Mouse (Mus musculus): ENCODE measurements at regions not wholly inside any gene's neighbourhood (a gene's known extent, or its start where the extent isn't known, plus 50 kb on each side); places are given as distances from the start of the nearest gene placed in this dataset.

DNA sequence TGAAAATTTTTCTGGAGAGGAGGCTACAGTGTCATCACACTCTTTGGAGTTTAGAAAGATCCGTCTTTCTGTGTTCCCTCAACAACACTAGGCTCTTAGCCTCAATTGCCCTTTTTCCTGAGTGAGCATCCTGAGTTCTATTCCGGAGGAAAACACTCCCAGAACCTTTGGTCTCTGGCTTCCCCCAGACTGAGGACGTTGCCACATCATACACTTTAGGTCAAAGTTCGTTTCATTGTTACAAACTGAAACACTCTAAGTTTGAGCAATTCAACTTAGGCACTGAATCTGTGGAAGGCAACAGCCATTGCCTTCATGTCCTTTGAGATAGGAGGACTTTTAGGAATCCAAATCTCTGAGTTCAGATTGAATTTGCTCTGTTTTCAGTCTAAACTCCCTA lies 85.0 kb downstream of the Arl4a start:
- ATAC-seq (ENCODE audit: poor library complexity, severe bottlenecking) = no peak

DNA sequence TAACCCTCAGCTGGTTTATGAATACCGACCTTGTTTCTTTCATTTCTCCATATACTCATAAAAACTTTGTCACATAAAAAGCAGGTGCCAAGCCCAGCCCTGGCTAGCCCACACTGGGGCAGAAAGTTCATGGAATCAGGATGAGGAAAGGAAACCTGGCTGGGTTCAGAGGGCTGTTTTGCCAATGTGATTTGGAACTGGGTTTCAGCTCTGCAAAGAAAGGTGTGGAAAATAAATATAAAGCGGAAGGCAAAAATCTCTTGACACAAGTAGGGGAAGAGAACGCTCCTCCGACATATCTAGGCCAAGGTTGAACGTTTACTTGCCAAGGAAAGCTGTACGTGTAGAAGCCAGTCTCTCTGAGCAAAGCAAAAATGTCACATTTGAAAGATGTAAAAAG lies 85.9 kb downstream of the Arl4a start:
- ATAC-seq (ENCODE audit: poor library complexity, severe bottlenecking) = no peak

DNA sequence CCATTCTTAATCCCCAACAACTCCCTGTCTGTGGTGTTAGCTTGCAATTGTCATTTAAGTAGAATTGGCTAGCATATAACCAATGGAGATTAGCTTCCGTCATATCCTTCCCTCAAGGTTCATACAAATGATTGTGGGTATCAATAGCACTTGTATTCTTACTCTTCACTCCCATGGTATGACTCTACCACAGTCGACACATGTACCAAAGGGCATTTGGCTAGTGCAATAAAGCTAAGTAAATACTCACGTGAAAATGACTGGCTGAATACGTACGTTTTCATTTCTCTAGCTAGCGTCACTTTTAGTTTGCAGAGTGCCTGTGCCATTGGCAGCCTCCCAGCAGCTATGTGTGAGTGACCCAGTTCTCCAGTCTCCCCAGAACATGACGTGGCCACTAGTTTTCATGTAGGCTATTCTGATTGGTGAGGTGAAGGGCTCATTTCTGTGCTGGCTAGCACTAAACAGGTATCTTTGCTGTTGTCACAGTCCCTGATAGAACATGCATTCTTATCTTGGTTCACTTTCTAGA lies 87.5 kb downstream of the Arl4a start:
- no peak for ATAC-seq (ENCODE audit: poor library complexity, severe bottlenecking)

GRCm38 (mm10) chr12:39942910-39943309 lies 94.9 kb downstream of the Arl4a start:
- no peak for ATAC-seq (ENCODE audit: poor library complexity, severe bottlenecking)

DNA sequence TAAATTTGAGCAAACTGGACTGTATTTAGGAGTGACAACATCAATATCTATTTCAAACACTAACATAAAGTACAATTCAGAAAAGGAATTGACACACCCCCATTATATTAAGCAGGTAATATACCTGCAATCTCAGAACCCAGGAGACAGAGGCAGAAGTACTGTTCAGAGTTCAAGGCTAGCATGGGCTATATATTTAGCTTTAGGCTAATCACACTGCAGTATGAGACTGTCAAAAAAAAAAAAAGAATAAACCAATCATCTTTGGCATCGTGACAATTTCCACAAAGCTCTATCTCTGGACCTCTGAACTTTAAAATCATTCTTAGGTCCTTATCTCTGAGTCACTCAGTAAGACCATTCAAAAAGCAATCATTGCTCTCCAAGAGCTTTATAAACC lies 96.7 kb downstream of the Arl4a start:
- ATAC-seq (ENCODE audit: poor library complexity, severe bottlenecking) = no peak

- ATAC-seq (ENCODE audit: poor library complexity, severe bottlenecking) = no peak
Observed at GRCm38 (mm10) chr12:39939017-39939416, 98.8 kb downstream of the Arl4a start.

DNA sequence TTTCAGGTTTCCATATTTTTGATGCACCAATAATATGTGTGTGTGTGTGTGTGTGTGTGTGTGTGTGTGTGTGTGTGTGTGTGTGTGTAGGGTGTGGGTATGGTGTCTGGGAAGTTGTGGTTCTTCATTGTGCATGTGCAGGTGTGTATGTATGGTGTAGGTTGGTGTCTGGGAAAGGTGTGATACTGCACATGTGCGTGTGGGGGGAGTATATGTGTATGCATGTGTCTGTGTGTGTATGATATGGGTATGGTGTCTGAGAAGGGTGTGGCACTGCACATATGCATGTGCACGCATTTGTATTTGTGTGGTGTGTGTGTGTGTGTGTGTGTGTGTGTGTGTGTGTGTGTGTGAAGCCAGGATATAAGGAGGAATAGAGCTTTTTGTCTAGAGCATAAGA lies 99.6 kb downstream of the Arl4a start:
- ATAC-seq (ENCODE audit: poor library complexity, severe bottlenecking) = no peak

- no peak for ATAC-seq (ENCODE audit: poor library complexity, severe bottlenecking)
Observed at GRCm38 (mm10) chr12:39936331-39936730, 101.5 kb downstream of the Arl4a start.

GRCm38 (mm10) chr12:39935775-39936174 lies 102.0 kb downstream of the Arl4a start:
- ATAC-seq (ENCODE audit: poor library complexity, severe bottlenecking) = no peak

GRCm38 (mm10) chr12:39934877-39935276 lies 102.9 kb downstream of the Arl4a start:
- ATAC-seq (ENCODE audit: poor library complexity, severe bottlenecking) = no peak

- ATAC-seq (ENCODE audit: poor library complexity, severe bottlenecking) = no peak
Observed at GRCm38 (mm10) chr12:39931251-39931650, 106.6 kb downstream of the Arl4a start.

DNA sequence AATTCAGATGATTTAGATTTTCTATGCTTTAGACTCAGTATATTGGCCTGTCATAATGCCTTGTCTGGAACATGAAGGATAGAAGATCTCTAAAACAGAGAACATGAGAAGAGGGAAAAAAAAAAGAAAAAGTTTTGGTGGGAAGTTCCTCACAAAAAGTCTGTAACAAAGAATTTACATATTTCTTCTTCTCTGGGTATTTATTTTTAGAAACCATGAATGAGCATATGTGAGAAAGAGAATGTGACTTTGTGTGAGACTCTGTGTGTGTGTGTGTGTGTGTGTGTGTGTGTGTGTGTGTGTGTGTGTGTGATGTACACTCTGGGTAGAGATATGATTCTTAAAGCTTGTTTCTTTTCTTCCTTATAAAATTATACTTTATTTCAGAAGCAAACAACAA lies 109.9 kb downstream of the Arl4a start:
- no peak for ATAC-seq (ENCODE audit: poor library complexity, severe bottlenecking)

- no peak for ATAC-seq (ENCODE audit: poor library complexity, severe bottlenecking)
Observed at GRCm38 (mm10) chr12:39927014-39927413, 110.8 kb downstream of the Arl4a start.

- no peak for ATAC-seq (ENCODE audit: poor library complexity, severe bottlenecking)
Observed at GRCm38 (mm10) chr12:39921481-39921880, 116.3 kb downstream of the Arl4a start.

DNA sequence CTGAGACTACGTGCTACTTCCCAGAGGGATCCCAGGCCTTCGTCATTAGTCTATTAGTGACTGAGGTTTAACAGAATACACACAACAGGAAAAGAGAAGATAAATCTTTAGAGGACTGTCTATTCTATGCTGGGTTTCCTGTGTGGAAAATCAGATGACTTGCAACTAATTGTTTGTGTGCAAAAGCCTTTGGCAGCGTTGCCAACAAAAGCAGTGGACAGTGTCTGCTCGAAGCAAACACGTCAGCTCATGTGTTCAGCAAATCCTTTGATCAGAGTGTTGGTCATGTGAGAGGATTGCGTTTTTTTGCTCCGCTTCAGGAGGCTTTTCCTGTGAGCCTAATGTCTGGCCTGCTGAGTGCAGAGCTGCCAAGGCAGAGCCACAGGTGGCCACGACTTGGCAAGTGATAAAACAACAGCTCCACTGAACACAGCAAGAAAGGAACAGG lies 117.3 kb downstream of the Arl4a start:
- no peak for ATAC-seq (ENCODE audit: poor library complexity, severe bottlenecking)

- no peak for ATAC-seq (ENCODE audit: poor library complexity, severe bottlenecking)
Observed at GRCm38 (mm10) chr12:39919909-39920308, 117.9 kb downstream of the Arl4a start.

- ATAC-seq (ENCODE audit: poor library complexity, severe bottlenecking) = no peak
Observed at GRCm38 (mm10) chr12:39888493-39888892, 149.3 kb downstream of the Arl4a start.

DNA sequence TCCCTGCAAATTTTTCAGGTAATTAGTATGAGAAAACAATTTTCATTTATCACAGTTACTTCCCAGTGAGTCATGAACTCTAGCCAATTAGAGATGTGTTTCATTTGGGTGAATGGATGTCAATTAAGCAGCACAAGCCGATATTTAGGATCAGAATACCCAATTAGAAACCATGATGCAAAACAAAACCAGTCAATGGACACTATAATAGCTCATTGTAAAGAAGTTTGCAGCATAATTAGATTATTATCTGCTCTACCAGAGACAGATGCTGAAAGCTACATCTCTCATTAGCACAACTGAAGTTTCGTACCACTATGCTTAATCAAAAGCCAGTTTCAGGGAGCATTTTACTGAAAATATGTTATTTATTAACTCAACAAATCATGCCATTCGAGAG lies 152.5 kb downstream of the Arl4a start:
- no peak for ATAC-seq (ENCODE audit: poor library complexity, severe bottlenecking)

GRCm38 (mm10) chr12:39880309-39880708 lies 157.5 kb downstream of the Arl4a start:
- ATAC-seq (ENCODE audit: poor library complexity, severe bottlenecking) = no peak

GRCm38 (mm10) chr12:39873917-39874316 lies 163.9 kb downstream of the Arl4a start:
- no peak for ATAC-seq (ENCODE audit: poor library complexity, severe bottlenecking)

GRCm38 (mm10) chr12:39861797-39862196 lies 176.0 kb downstream of the Arl4a start:
- ATAC-seq (ENCODE audit: poor library complexity, severe bottlenecking) = no peak

DNA sequence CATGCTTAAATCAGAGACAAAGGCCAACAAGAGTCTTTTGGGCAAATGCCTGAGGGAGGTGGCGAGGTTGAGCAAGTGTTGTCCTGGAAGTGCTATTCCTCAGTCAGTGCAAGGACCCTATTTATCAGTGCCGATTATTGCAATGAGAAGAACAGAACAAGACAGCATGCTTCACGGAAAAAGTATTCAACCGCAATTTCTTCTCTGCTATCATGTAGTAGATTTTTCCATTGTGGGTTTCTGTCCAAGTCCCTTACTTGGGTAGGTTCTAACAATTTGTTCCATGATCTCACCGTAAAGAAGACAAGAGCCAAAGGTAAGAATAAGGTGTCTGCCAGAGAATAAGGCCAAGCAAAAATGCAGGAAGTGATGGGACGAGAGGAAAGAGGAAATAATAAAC lies 186.2 kb downstream of the Arl4a start:
- ATAC-seq (ENCODE audit: poor library complexity, severe bottlenecking) = no peak

DNA sequence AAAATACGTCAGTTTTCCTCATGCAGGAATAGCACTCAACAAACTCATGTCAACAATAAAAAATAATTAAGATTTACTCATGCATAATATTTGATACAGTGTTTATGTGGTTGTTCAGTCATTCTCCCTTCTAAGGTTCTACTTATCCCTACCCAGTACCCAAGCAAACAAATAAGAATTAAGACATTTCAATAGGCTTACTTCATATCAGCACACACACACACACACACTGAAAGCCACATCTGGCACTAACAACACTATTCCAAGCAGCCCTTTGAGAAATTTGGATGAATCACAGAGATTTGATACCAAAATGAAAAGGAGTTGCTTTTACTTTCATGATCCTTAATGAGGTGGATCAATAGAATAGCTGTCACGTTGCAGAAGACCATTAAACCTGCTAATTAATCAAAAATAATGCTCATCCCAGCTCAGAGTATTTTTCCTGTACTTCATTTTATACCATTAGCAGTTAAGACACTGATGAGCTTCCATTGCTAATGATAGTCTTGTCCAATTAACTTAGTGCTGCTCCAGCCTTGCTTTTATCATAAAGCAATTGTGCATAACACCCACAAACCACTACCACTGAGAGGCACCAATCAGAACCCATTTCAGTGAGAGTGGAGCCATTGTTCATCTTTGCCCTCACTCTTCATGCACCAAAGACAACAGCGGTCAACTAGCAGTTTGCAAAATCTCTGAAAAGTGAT lies 188.3 kb downstream of the Arl4a start:
- ATAC-seq (ENCODE audit: poor library complexity, severe bottlenecking) = no peak
